Mouse (Mus musculus): ENCODE results near the gene Alg13.

- TF ChIP-seq CTCF (IDR thresholded peaks at IDR 0.05; ENCODE audit: extremely low read depth, insufficient read depth, insufficient read length, insufficient replicate concordance) (no peak), POLR2A (IDR thresholded peaks at IDR 0.05; ENCODE audit: low read depth, low read length) (no peak)
Observed at GRCm38 (mm10) chrX:144421091-144421490, 103.5 kb downstream of the Alg13 start.
